Mouse (Mus musculus) liver (tissue): Measurements from ENCODE around the gene Tacc2.
A peak's percentile ranks its signal among the peaks of the same experiment; 100 is the strongest.
"Not testable (repeated sequence)": the region's sequence is repeated elsewhere in the genome, so short reads cannot be mapped to it uniquely, and the experiment has no call there.

ENCODE experiments used
- DNase-seq: peaks from one replicate; pipeline ENCODE4 v3.0.0-alpha.2; 2020; ENCODE audit warnings: mixed read lengths

The Tacc2 gene

DNA sequence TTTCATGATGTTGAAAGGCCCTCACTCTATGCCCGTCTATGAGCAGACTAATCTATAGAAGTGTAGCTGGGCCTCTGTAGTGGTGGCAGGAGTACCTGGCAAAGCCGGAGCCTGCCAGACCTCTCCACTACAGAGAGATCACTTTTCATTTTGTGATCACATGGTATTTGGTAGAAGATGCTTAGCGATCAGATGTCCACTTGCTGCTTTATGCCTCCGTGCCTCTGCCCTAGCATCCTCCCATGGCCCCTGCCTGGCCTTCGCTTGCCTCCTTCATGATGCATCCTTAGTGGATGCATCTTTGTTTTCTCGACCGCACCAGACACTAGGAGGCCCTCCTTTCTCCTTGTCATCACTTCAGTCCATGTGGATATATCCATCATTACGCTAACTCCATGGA is 79.7 kb downstream of the Tacc2 start:
- DNase-seq: no peak

- DNase-seq: no peak
Measured at GRCm38 (mm10) chr7:130657751-130658150, 80.5 kb downstream of the Tacc2 start.

- DNase-seq: no peak
Measured at GRCm38 (mm10) chr7:130659129-130659528, 81.9 kb downstream of the Tacc2 start.

DNA sequence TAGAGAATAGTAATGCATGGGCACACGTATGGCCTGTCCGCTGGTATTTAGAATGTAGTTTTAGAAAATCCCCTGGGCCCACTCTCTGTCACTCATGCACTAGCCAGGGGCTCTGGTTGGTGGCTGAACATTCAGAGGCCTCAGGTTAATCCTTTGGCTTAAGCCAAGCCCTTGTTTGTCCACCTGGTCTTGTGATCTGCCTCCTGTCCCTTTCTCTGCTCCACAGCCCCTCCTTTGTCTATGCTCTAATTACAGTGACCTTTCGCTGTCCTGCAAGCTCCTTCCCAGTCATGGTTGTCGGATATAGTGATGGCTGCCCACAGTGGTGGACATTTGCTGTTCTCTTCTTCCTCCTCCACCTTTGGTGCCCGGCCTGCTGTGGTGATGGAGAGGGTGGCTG is 85.0 kb downstream of the Tacc2 start:
- no peak for DNase-seq

DNA sequence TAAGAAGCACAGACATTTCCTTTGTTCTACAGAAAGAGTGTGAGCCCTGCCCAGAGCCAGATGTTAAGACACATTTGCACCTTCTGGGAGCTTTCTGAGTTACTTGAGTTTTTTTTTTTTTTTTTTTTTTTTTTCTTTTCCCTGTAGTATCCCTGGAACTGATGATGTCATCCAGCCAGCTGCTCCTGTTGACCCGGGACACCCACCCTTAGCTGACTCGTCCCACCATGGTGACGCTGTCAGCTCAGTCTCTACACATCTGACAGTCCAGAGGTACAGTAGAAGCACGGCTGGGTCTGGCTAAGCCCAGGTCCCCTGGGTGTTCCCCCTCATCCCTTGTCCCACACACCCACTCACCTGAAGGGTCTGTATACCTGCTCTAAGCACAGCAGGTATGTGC is 85.6 kb downstream of the Tacc2 start:
- DNase-seq: no peak

GRCm38 (mm10) chr7:130664037-130664436 is 86.8 kb downstream of the Tacc2 start:
- no peak for DNase-seq

DNA sequence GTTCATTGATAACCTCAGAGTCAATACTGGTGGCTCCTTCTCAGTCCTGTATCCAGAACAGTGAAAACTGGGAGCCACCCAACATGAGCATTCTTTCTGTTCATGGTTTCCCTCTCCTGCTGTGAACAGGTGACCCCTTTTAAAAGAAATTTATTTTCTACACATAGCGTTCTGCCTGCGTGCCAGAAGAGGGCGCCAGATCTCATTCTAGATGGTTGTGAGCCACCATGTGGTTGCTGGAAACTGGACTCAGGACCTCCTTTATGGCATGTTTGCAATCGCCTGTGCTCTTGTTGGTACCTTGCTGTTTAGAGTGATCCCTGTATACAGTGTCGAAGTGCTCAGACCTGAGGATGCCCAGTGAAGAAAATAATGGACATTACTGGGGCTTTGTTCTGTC is 87.4 kb downstream of the Tacc2 start:
- DNase-seq: no peak

DNA sequence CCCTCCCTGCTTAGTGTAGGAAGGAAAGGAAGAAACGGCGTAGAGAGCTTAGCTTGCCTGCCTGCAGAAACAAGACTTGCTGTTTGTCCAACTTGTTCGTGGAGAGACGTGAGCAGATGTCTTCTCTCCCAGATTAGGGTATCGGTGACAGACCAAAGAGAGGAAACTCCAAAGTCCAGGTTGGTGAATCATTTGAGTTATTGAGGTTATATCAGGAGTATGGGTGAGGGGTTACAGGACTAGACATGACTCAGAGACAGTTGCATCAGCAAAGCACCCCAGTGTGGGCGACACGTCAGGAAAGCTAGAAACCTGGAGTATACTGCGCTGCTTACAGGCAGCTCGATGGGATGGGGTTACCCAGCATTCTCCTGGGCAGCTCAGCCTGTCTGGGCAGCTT is 88.1 kb downstream of the Tacc2 start:
- no peak for DNase-seq

DNA sequence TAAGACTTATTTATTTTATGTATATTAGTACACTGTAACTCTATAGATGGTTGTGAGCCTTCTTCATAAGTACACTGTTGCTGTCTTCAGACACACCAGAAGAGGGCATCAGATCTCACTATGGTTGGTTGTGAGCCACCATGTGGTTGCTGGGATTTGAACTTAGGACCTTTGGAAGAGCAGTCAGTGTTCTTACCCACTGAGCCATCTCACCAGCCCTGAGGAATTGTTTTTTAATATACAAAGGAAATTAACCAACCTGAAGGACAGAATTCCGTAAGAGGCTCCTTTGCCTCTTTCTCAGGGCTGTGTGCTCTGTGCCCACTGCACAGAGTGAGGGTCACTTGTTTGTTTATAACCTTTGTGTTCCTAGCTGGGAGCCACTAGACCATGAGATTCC is 90.8 kb downstream of the Tacc2 start:
- not testable (repeated sequence) for DNase-seq

DNA sequence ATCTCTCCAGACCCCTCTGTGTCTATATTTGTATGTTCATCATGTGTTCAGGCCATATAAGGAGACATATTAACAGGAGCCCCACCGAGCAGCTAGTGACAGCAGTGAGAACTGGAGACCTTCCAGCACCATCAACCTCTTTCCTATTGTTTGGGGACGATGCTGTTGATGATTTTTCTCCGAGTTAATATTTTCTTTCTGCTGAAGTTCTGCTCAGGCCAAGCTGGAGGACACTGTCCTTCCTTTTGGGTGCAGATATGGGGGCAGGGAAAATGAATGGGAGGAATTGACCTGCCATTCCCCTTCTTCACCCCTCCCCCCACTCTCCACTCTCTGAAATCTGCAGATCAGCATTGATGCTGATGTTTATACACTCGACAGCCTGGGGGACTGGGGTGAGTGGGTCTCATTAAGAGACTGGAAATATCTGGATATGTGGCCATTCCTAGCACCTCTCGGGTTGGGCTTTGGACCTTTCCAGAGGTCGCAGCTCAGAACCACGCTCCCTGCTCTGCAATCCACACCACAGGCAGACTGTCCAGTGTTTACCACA is 91.6 kb downstream of the Tacc2 start:
- DNase-seq: no peak

- peak; percentile 53 for DNase-seq
Measured at GRCm38 (mm10) chr7:130669370-130669881, 92.2 kb downstream of the Tacc2 start.

DNA sequence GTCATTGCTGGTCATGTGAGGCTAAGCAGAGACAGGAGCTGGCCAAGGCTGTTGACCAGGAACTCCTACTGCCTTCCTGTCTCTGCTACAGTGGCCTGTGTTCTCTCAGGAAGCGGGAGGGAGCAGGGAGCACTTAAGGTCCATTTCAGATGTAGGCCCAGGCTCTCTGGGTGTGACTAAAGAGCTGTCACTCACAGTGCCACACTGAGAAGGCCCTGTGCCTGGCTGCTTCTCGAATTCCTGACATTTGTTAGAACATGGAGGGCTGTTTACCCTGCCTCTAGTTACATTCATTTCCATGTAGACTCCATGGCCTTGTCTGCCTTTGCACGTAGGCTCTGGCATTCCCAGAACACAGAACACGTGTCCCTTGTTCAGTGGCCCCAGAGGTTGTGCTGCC is 93.1 kb downstream of the Tacc2 start:
- DNase-seq: no peak

GRCm38 (mm10) chr7:130671301-130671700 is 94.1 kb downstream of the Tacc2 start:
- DNase-seq: no peak

GRCm38 (mm10) chr7:130673169-130674033 is 96.2 kb downstream of the Tacc2 start:
- DNase-seq: peak; percentile 39

DNA sequence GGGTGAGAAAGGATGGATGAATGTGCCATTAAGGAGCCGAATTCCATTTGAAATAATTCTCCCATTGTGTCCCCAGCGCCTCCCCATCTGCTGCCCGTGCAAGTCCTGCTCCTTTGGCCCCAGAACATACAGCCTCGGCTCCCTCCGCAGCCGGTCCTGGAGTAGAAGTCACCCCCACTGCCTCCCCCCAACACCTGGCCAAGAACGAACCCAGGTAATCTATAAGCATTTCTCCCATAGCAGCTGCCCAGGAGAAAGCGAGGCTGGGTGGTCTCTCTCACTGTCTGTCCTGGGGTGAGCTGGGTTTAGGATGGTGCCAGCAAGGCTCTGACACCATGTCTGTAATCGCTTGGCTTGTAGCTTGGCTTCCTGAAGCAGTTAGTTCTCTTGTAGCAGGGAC is 97.3 kb downstream of the Tacc2 start:
- DNase-seq: no peak

GRCm38 (mm10) chr7:130676885-130677540 is 99.8 kb downstream of the Tacc2 start:
- DNase-seq: no peak

DNA sequence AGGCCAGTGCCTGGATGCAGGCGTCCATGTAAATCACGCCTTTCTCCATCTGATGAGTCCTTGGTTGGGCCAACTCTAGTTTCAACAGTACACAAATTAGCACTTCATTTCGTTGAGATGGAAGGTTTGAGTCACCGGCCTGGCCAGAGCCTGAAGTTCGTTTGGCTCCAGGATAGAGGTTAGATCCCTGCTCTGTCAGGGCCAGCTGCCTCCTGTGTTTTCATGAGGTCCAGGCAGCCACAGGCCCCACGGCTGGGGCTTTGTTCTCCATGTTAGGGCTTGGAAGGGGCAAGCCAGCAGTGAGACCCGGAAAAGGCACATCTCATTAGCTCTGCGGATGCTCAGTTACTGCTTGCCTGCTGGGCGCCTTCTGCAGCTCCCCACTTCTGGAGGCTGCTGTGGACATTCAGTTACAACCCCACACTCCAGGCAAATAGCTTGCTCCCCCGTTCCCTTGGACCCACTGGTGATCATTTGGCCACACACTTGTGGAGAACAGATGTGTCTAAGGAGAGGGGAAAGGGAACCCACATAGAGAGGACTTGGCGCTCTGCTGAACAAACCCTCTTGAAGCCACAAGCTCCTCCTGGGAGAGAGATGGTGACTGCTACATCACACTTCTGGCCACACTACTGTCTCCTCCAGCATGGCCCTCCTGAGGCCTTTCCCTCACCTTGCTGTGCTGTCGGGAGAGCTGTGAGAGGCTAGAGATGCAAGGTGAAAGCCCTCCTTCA is 100.5 kb downstream of the Tacc2 start:
- no peak for DNase-seq

GRCm38 (mm10) chr7:130678414-130678813 is 101.2 kb downstream of the Tacc2 start:
- DNase-seq: no peak

DNA sequence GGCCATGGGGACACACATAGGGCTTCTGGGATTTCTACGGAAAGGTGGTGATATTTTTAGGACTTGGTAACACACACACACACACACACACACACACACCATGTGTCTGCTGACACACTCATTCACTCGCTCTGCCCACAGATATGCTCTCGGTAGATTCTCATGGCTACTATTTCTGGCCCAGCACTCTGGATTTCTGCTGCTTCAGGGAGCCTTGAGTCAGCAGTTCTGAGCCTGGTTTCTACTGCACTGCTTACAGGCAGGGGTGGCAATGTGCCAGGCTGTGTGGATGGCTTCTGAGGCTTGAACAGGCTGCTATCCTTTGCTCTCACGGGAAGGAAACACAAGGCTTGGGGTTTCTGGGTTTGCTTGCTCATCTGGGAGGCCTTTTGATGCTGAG is 104.6 kb downstream of the Tacc2 start:
- DNase-seq: no peak

GRCm38 (mm10) chr7:130688601-130689000 is 111.4 kb downstream of the Tacc2 start:
- DNase-seq: no peak

- no peak for DNase-seq
Measured at GRCm38 (mm10) chr7:130690869-130691268, 113.6 kb downstream of the Tacc2 start.

GRCm38 (mm10) chr7:130691931-130692330 is 114.7 kb downstream of the Tacc2 start:
- DNase-seq: no peak

DNA sequence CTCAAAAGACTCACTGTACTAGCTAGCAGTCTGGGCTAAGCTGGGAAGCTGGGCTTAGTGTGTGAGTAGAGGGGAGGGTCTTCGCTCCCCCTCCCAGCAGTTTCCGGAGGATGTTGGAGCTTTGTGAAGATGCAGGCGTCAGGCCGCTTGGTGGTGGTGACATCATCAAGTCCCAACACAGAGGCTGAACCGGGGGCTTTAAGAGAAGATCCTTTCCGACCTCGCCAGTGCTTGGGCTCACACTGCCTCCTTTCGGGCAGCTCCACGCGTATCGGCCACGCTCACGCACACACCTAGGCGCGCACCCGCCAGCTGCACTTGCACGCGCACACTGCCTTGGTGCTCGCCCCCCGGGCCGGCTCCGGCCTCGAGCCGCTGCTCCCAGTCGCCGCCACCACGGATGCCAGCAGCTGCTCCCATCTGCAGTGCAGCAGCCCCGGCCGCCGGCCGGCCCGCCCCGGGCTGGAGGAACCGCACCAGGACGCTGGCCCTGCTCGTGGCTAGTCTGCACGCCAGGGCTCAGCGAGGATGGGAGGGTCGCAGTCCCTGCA is 115.2 kb downstream of the Tacc2 start:
- DNase-seq: peak; percentile 47
